35 mouse cellular contexts compared by ENCODE assay signal in the genomic region with DNA sequence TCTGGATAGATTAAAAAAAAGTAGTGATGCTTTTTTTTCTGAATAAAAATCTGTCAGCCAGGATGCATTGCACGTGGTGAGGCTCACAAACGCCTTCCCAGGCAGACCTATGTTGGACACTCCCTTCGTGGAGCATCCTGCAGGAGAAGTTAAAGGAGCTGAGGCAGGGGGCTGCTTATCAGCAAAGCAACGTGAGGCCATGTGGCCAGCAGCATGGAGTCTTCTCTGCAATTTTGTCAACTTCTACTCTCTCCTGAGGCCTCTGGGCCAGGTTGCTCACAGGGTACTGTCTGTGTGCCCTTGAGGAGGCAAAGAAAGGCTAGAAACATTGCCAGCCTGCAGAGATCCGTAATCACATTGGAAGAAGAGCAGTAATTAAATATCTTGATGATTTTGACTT.
"Had no signal": no experiment of that assay in that cellular context is flagged by ENCODE, and none has a peak within 500 bp of the region (broad histone marks: within the 10 kb centered on the region; RNA-seq: fewer than 3 reads in every experiment).

No protein-coding gene starts in this region.

- H3K36me3 ChIP-seq: heart, embryonic 10.5 days; heart, embryonic 12.5 days; heart, embryonic 13.5 days; heart, embryonic 15.5 days; hindbrain, embryonic 10.5 days; hindbrain, embryonic 12.5 days; hindbrain, embryonic 13.5 days; hindbrain, embryonic 15.5 days; intestine, embryonic 15.5 days; kidney, embryonic 15.5 days had no signal

- H3K9ac ChIP-seq: heart, embryonic 12.5 days; heart, embryonic 13.5 days; heart, embryonic 15.5 days; hindbrain, embryonic 12.5 days; hindbrain, embryonic 13.5 days; hindbrain, embryonic 14.5 days; hindbrain, embryonic 15.5 days; intestine, embryonic 15.5 days; kidney, embryonic 15.5 days had no signal

- H3K27ac ChIP-seq: heart, embryonic 10.5 days; heart, embryonic 13.5 days; heart, embryonic 15.5 days; hindbrain, embryonic 10.5 days; hindbrain, embryonic 12.5 days; hindbrain, embryonic 13.5 days; hindbrain, embryonic 14.5 days; hindbrain, embryonic 15.5 days; hindbrain, postnatal 0 days; intestine, embryonic 15.5 days; kidney, embryonic 15.5 days; kidney, postnatal 0 days; layer of hippocampus, adult 2 months had no signal

- DNase-seq: heart, postnatal 10 days; heart, postnatal 14 days; heart, postnatal 36 days; heart, postnatal 4 days; kidney, adult 11 months; kidney, adult 18-20 months; kidney, adult 2 months; kidney, adult 8-10 months; kidney, adult 9 months; kidney, postnatal 10 days; kidney, postnatal 14 days; kidney, postnatal 25 days; kidney, postnatal 36 days; kidney, postnatal 4 days; layer of hippocampus, adult 9-11 months; layer of hippocampus, postnatal 36 days had no signal

- H3K4me3 ChIP-seq: heart, embryonic 10.5 days; heart, embryonic 12.5 days; heart, embryonic 13.5 days; heart, embryonic 15.5 days; hindbrain, embryonic 10.5 days; hindbrain, embryonic 12.5 days; hindbrain, embryonic 13.5 days; hindbrain, embryonic 15.5 days; intestine, embryonic 15.5 days; kidney, embryonic 15.5 days; layer of hippocampus, adult 2 months had no signal

- H3K9me3 ChIP-seq: heart, embryonic 10.5 days; heart, embryonic 12.5 days; heart, embryonic 13.5 days; heart, embryonic 15.5 days; hindbrain, embryonic 10.5 days; hindbrain, embryonic 12.5 days; hindbrain, embryonic 13.5 days; hindbrain, embryonic 15.5 days; intestine, embryonic 15.5 days; kidney, embryonic 15.5 days had no signal

- H3K4me2 ChIP-seq: heart, embryonic 11.5 days; heart, embryonic 12.5 days; heart, embryonic 13.5 days; heart, embryonic 15.5 days; hindbrain, embryonic 12.5 days; hindbrain, embryonic 13.5 days; hindbrain, embryonic 14.5 days; hindbrain, embryonic 15.5 days; intestine, embryonic 15.5 days; kidney, embryonic 15.5 days had no signal

- H3K27me3 ChIP-seq: heart, embryonic 12.5 days; heart, embryonic 13.5 days; heart, embryonic 15.5 days; hindbrain, embryonic 12.5 days; hindbrain, embryonic 13.5 days; hindbrain, embryonic 15.5 days; intestine, embryonic 15.5 days; kidney, embryonic 15.5 days had no signal

- ATAC-seq: hindbrain, embryonic 16.5 days; hindbrain, postnatal 0 days; inflammation-experienced regulatory T-cells, adult 6 months; intestine, embryonic 15.5 days; intestine, embryonic 16.5 days; intestine, postnatal 0 days had no signal

- H3K4me1 ChIP-seq: heart, embryonic 10.5 days; heart, embryonic 12.5 days; heart, embryonic 13.5 days; heart, embryonic 15.5 days; intestine, embryonic 15.5 days; kidney, embryonic 15.5 days had no signal
